Mouse (Mus musculus): ENCODE measurements around the gene Mrpl40.
"Not testable (repeated sequence)": the region's sequence is repeated elsewhere in the genome, so short reads cannot be mapped to it uniquely, and the experiment has no call there.

DNA sequence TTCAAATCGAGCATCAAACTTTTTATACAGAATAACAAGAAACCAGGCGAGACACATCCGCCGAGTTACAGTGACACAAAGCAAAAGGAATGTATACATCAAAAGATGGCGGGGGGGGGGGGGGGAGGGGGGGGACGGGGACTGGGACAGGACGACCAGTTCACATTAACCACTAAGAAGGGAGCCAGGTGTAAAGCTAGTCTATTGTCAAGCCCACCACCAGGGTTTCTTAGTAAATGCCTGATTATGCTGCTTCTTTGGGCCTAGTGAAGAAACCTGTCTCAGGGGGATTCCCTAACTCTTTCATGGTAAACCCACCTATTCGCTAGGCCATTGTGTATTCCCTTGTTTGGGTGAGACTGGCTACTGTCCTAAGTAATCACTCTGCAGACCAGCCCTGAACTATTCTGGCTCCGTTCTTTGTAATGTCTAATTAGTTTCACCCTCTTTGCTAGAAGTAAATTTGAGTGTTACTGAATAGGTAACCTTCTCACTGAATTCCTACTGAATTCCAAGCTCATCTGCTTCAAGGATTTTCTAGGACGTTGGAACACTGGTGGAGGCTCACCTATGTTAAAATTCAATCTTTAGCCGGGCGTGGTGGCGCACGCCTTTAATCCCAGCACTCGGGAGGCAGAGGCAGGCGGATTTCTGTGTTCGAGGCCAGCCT is 27.0 kb downstream of the Mrpl40 start:
- not testable (repeated sequence) for TF ChIP-seq CTCF (IDR thresholded peaks at IDR 0.05; ENCODE audit: borderline replicate concordance, control insufficient read depth, extremely low read depth, insufficient read depth, low read length, poor library complexity); POLR2A (IDR thresholded peaks at IDR 0.05; ENCODE audit: control insufficient read depth, extremely low read depth, insufficient read depth, low read length, poor library complexity)
